Mouse (Mus musculus): ENCODE data around the gene Wnt9a. TPM values are rescaled to one million over a fixed set of nuclear protein-coding genes. Genes with fewer than 3 reads are reported as not detected.

Gene Wnt9a
- polyA plus RNA-seq, 1 experiment from 2014 or later, result 2.9 TPM

DNA sequence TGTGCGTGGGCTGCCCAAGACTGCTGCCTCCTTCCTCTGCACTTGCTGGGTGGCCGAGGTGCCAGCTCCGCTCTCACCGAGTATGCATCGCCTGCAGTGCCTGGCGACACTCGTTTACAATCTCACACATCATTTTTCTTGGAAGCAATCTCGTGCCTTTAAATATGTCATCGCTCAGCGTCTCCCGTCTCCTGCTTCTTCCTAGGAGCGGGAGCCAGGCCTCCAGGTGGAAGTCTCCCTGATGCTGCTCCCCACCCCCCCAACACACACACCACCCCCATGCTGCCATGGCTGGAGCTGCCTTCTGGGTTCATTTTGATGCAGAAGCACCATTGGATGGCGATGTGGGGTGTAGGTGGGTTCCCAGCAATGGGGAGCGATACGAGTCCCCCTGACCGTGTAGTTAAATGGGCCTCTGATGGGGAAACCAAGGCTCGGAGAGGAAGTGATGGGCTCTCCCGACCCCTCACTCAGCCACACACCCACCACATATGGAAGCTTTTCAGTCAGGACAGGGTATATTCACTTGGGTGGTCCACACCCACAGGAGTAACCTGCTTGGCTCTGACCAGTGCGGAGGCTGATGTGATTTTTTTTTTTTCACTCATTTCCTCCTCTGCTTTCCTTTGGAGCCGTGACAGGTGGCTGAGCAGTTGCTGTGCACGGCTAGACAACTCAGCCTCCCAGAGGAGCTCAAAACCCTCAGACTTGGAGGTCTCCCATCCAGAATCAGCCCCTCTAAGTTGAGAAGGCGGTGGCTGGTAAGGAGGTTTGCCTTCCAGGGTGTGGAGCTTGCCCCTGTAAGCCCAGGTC, 1.5 kb upstream of the Wnt9a start:
- 41% methylated on average over 22 of the region's 22 CpGs for WGBS

DNA sequence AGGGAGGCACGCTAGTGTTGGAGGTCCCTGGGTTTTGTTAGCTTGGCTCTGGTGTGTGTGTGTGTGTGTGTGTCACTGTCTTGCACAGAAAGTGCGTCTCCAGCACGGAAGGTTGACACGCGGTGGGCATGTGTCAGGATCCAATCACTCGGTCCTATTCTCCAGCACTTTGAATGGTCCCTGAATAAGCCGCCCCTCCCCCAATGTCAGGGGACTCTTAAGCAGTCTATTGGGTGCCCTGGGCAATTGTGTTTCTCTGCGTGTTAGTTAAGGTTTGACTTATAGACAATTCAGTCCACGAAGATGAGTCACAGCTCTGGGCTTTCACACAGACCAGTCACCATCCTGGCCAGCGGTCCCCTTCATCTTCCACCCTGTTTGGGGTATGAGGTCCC, 910 bp upstream of the Wnt9a start:
- Histone ChIP-seq H3K9me3 (no peaks in the 10 kb centered on the region), H3K36me3 (no peaks in the 10 kb centered on the region), H3K27me3 (replicated peaks) (peaks cover 91% of the 10 kb centered on the region), H3K9ac (peak overlapping the region; percentile 86; the same call in 1 of the 2 replicates), H3K4me1 (peaks cover 44% of the 10 kb centered on the region), H3K4me2 (peak overlapping the region; percentile 94), H3K4me3 (peak overlapping the region; percentile 73), H3K27ac (replicated peaks) (no peak overlapping the region)
- 12% methylated on average over 10 of the region's 10 CpGs for WGBS
- ATAC-seq (ENCODE audit: extremely low read depth, insufficient number of reproducible peaks, low FRiP score, low TSS enrichment), result no peak

More for the DNA sequence above, 1.5 kb upstream of the Wnt9a start:
- H3K36me3 ChIP-seq, result no peaks in the 10 kb centered on the region
- no peak overlapping the region for H3K27ac ChIP-seq (replicated peaks)
- H3K27me3 ChIP-seq (replicated peaks), result peaks cover 91% of the 10 kb centered on the region
- no peak overlapping the region for H3K4me3 ChIP-seq
- H3K4me1 ChIP-seq, result peaks cover 44% of the 10 kb centered on the region
- no peak overlapping the region for H3K9ac ChIP-seq
- H3K9me3 ChIP-seq, result no peaks in the 10 kb centered on the region
- no peak for ATAC-seq (ENCODE audit: extremely low read depth, insufficient number of reproducible peaks, low FRiP score, low TSS enrichment)
- no peak overlapping the region for H3K4me2 ChIP-seq

DNA sequence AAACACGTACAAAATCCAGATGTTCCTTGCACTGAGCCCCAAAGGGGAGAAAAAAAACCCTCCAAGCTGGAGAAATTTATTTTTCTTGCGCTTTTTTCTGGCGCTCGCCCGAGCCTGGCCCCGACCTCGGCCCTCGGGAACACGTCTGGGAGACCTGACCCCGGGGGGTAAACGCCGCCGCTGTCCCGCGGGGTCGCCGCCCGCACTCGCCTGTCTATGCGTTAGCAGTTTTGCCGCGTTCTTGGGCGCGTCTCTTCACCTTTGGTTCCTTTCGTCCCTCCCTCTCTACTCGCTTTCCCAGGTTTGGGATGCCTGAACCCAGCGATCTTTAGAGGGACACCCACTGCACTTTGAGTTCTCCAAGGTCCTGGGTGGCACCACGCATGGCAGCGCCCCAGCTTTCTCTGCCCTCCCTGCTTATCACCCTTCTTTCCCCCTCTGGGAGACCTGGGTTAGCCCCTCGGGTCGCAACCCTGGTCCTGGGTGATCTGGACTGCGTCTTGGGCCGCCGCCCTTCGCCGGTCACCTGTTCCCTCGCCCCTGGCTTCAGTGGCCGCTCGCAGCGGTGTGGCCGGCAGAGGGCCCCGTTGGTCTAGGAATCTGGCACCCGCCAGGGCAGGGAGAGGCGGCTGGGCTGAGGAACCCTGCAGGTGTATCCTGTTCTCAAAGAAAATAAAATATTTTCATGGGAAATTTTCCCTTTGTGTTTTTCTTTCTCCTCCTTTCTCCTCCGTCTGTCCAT, 865 bp downstream of the Wnt9a start:
- ATAC-seq (ENCODE audit: extremely low read depth, insufficient number of reproducible peaks, low FRiP score, low TSS enrichment), result no peak
- WGBS, result 2% methylated on average over 45 of the region's 45 CpGs

DNA sequence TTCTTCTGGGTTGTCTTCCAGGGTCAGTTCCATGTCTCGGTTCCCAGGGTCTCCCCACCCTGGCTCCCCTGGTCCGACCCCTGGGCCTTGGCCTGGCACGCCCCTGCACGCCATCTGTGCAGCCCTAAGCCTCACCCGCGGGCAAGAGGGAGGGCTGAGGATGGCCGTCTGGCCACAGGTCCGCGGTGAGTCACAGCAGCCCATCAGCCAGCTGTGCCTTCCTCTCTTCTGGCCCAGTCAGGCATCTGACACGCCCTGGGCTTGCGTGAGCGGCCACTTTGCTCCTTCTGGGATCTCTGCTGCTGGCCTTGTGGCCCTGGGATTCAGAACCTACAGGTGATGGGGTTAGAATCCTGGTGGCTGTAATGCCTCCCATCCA, 1.4 kb downstream of the Wnt9a start:
- peak overlapping the region; percentile 73 for H3K4me3 ChIP-seq

More for the DNA sequence above, 865 bp downstream of the Wnt9a start:
- Histone ChIP-seq H3K27me3 (replicated peaks) (peaks cover 93% of the 10 kb centered on the region), H3K4me3 (peak overlapping the region; percentile 73), H3K36me3 (no peaks in the 10 kb centered on the region), H3K9ac (peak overlapping the region; percentile 86), H3K9me3 (no peaks in the 10 kb centered on the region), H3K4me2 (peak overlapping the region; percentile 94), H3K4me1 (peaks cover 55% of the 10 kb centered on the region), H3K27ac (replicated peaks) (no peak overlapping the region)

DNA sequence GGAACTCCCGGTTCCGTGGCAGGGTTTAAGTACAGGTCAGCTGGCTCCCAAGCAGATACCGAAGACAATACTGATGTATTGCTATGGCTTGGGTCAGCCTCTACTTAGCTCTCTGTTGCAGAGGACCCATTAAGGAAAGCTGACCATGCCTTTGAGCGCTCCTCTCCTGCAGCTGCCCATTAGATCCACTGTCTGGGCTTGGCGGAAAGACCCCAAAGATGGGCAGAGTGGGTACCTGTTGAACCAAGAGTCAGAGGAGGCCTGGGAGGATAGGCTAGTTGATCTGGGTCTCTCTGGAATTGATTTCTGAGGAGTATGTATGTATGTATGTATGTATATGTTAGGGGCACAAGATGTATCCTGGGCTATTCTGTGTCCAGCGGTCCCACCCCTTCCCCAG, 1.9 kb downstream of the Wnt9a start:
- Histone ChIP-seq H3K9me3 (no peaks in the 10 kb centered on the region), H3K9ac (peak overlapping the region; percentile 54), H3K27ac (replicated peaks) (peak overlapping the region; percentile 40; the same call in 1 of the 2 replicates), H3K4me2 (peak overlapping the region; percentile 94), H3K4me3 (peak overlapping the region; percentile 73; the same call in 1 of the 2 replicates), H3K36me3 (no peaks in the 10 kb centered on the region), H3K27me3 (replicated peaks) (peaks cover 96% of the 10 kb centered on the region), H3K4me1 (peaks cover 64% of the 10 kb centered on the region)
- 35% methylated on average over 6 of the region's 6 CpGs for WGBS
- no peak for ATAC-seq (ENCODE audit: extremely low read depth, insufficient number of reproducible peaks, low FRiP score, low TSS enrichment)

More for the DNA sequence above, 1.4 kb downstream of the Wnt9a start:
- no peak for ATAC-seq (ENCODE audit: extremely low read depth, insufficient number of reproducible peaks, low FRiP score, low TSS enrichment)
- H3K27ac ChIP-seq (replicated peaks), result peak overlapping the region; percentile 40; the same call in 1 of the 2 replicates
- peak overlapping the region; percentile 94 for H3K4me2 ChIP-seq
- WGBS, result 27% methylated on average over 12 of the region's 12 CpGs
- H3K4me1 ChIP-seq, result peaks cover 59% of the 10 kb centered on the region
- no peaks in the 10 kb centered on the region for H3K36me3 ChIP-seq
- peak overlapping the region; percentile 54 for H3K9ac ChIP-seq
- H3K27me3 ChIP-seq (replicated peaks), result peaks cover 96% of the 10 kb centered on the region
- H3K9me3 ChIP-seq, result no peaks in the 10 kb centered on the region

DNA sequence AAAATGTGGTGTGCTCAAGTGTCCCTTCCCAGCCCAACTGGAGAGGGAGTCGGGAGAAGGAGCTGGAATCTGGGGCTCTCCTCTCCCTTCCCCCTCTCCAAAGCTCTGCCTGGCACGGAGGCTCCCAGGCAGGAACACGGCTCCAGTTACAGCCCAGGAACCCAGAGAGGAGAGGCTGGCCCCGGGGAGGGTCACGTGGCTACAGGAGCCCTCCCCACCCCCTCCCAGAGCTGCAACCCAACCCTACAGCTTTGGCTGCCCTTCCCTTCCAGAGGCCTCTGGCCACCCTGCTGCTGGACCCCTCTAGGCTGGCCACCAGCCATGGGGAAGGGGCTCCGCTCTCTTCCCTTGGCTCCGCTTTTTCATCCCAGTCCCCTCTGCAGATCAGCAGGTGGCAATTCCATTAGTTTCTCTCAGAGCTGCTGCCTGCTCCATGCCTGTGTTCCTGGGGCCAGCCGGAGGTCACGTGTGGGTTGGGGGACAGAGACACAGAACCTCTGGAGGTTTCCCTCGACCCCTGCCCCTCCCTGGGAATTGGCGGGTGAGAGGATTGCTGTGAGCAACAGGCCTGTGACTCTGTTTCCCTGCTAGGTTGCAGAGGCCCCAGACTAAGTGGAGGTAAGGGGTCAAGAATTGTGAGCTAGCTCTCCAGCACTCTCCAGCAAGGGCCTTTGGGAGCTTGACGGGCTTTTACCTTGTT, 2.5 kb downstream of the Wnt9a start:
- Histone ChIP-seq H3K27ac (replicated peaks) (peak overlapping the region; percentile 40; the same call in 1 of the 2 replicates), H3K4me3 (0 out of 2 replicates have a peak overlapping the region, but pooled peaks have one; percentile 5), H3K9me3 (no peaks in the 10 kb centered on the region), H3K4me2 (peak overlapping the region; percentile 94), H3K9ac (peak overlapping the region; percentile 54), H3K36me3 (no peaks in the 10 kb centered on the region), H3K27me3 (replicated peaks) (peaks cover 96% of the 10 kb centered on the region), H3K4me1 (peaks cover 70% of the 10 kb centered on the region)
- WGBS, result 14% methylated on average over 12 of the region's 12 CpGs
- ATAC-seq (ENCODE audit: extremely low read depth, insufficient number of reproducible peaks, low FRiP score, low TSS enrichment), result no peak

DNA sequence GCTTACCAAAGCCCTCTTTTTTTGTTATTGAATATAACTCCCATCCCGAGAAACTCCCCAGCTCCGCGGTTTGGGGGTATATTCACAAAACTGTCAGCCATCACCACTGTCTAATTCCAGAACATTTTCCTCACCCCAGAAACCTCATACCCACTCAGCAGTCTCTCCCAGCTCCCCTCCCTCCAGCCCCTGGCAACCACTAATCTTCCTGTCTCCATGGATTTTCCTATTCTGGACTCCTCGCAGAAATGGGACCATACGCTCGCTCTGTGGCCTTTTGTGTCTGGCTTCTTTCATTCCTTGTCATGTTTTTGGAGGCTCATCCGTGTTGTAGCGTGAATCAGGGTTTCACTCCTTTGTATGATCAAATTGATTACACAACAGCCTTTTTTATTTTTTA, 3.2 kb downstream of the Wnt9a start:
- H3K27me3 ChIP-seq (replicated peaks), result peaks cover 96% of the 10 kb centered on the region
- WGBS, result 64% methylated on average over 8 of the region's 8 CpGs

DNA sequence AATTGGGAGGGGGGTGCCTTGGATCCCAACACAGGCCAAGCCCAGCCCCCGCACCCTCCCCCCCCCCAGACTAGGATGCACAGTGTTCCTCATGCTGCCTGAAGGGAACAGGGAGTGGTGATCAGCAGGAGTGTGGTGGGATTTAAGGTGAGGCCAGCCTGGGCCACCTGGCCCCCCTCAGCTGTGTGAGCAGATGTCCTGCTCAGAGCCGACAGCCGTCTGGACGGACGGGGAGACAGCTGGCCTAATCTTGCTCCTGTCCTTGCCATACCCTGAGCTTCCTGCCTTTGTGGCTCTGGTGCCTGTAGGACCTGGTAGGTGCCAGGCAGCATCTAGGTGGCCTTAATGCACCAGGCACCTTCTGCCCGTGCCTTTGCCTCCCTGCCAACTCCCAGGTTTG, 5.3 kb downstream of the Wnt9a start:
- Histone ChIP-seq H3K4me3 (no peak overlapping the region), H3K36me3 (no peaks in the 10 kb centered on the region), H3K4me1 (peaks cover 59% of the 10 kb centered on the region), H3K9ac (no peak overlapping the region), H3K27me3 (replicated peaks) (peaks cover 89% of the 10 kb centered on the region), H3K9me3 (no peaks in the 10 kb centered on the region), H3K27ac (replicated peaks) (no peak overlapping the region), H3K4me2 (no peak overlapping the region)
- 45% methylated on average over 6 of the region's 6 CpGs for WGBS
- ATAC-seq (ENCODE audit: extremely low read depth, insufficient number of reproducible peaks, low FRiP score, low TSS enrichment), result no peak

More for the DNA sequence above, 3.2 kb downstream of the Wnt9a start:
- Histone ChIP-seq H3K4me3 (no peak overlapping the region), H3K27ac (replicated peaks) (no peak overlapping the region; the same call in 1 of the 2 replicates), H3K36me3 (no peaks in the 10 kb centered on the region), H3K4me1 (peaks cover 74% of the 10 kb centered on the region), H3K9me3 (no peaks in the 10 kb centered on the region), H3K4me2 (no peak overlapping the region; the same call in 1 of the 2 replicates), H3K9ac (no peak overlapping the region)
- no peak for ATAC-seq (ENCODE audit: extremely low read depth, insufficient number of reproducible peaks, low FRiP score, low TSS enrichment)

DNA sequence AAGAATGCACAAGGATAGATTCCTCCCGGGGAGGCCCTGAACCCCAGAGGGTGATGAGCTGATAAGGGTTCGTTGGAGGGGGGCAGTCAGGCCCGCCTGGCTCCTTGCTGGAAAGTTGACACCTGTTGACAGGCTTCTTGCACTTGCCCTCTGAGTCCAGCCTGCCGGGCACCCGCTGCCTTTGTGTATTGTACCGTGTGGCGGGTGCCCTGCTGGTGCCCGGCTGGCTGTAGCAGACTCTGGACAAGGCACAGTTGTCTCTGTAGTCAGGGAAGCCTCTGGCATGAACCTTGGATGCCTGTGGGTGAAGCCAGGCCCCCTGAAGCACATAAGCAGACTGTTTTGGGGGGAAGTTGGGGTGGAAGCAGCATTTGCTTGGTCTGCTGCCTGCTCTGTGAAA, 5.8 kb downstream of the Wnt9a start:
- Histone ChIP-seq H3K4me1 (peaks cover 54% of the 10 kb centered on the region), H3K9ac (no peak overlapping the region), H3K36me3 (no peaks in the 10 kb centered on the region), H3K27ac (replicated peaks) (no peak overlapping the region), H3K9me3 (no peaks in the 10 kb centered on the region), H3K27me3 (replicated peaks) (peaks cover 85% of the 10 kb centered on the region), H3K4me3 (no peak overlapping the region), H3K4me2 (no peak overlapping the region)
- 43% methylated on average over 8 of the region's 8 CpGs for WGBS
- no peak for ATAC-seq (ENCODE audit: extremely low read depth, insufficient number of reproducible peaks, low FRiP score, low TSS enrichment)

DNA sequence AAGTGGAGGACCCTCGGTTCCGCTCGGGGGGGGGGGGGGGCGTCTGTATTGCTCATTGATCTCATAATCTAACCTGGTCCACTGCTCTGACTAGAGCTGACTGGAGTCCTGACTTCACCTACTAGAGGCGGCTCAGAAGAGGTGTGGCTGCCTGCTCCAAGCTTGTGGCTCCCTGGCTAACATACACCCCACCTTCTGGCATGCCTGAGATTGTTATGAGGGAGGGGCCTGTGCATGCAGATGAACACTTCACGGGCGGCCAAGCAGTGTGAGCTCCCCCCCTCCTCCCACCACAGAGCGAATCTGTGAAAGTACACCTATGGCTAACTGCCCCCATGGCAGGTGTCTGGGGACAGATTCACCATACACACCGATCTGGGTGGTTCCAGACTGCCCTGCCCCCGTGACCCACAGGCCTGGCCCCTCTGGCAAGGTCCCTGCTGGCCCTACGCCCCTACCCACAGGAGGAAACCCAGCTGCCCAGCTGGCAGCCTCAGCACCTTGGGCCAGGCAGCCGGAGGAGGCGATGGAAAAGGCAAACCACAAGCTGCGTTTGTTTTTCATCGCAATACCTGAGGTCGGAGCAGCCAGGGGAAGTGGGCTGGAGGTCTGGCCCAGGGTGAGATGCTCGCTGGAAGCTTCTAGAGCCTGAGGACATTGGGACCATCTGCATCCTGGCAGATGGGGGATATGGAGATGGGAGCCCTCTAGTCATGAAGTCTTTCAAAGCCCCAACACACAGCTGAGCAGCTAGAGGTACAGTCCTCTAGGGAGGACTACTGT, 6.5 kb downstream of the Wnt9a start:
- Histone ChIP-seq H3K27me3 (replicated peaks) (peaks cover 78% of the 10 kb centered on the region), H3K4me3 (no peak overlapping the region), H3K4me2 (no peak overlapping the region), H3K9ac (no peak overlapping the region), H3K4me1 (peaks cover 49% of the 10 kb centered on the region), H3K9me3 (no peaks in the 10 kb centered on the region), H3K27ac (replicated peaks) (no peak overlapping the region), H3K36me3 (no peaks in the 10 kb centered on the region)
- no peak for ATAC-seq (ENCODE audit: extremely low read depth, insufficient number of reproducible peaks, low FRiP score, low TSS enrichment)
- WGBS, result 59% methylated on average over 17 of the region's 17 CpGs
